8 mouse cellular contexts compared by ENCODE assay signal in genomic region chr4:140957725-140958124, GRCm38 (mm10). TPM values are rescaled to one million over a fixed set of nuclear protein-coding genes. Genes with fewer than 3 reads are reported as not detected.
DNase-seq lines count a peak whose midpoint lies in the region; ATAC-seq lines count a peak whose summit lies in the region.

No protein-coding gene starts in this region.

- no peaks in the 10 kb centered on the region for H3K36me3 ChIP-seq in hindbrain, embryonic 10.5 days

- H3K4me1 ChIP-seq in hindbrain, embryonic 10.5 days (replicated peaks): peaks cover 43% of the 10 kb centered on the region

- peak overlapping the region; percentile 71 for H3K27ac ChIP-seq in hindbrain, embryonic 10.5 days

- ATAC-seq in frontal cortex, adult (ENCODE audit: low TSS enrichment): peak; percentile 26

- peak; percentile 87 for DNase-seq in MN1 (ENCODE audit: low spot score)
- DNase-seq in cerebellum, adult 9-11 months: peak; percentile 76
- peak; percentile 81 for DNase-seq in hindbrain, embryonic 10.5 days (ENCODE audit: low spot score)
- peak; percentile 81 to 86 for DNase-seq in layer of hippocampus, postnatal 14 days (ENCODE audit: low spot score in 2 of 2)
- DNase-seq in lung, postnatal 14 days: peak; percentile 80
- DNase-seq in retina, adult 2 months (ENCODE audit: low read depth, low spot score): peak; percentile 74
- peak; percentile 90 for DNase-seq in thymus, postnatal 25 days

- H3K27me3 ChIP-seq in hindbrain, embryonic 10.5 days (ENCODE audit: insufficient read depth, poor library complexity, severe bottlenecking): peaks cover 13% of the 10 kb centered on the region

- 1% methylated on average over 13 of the region's 13 CpGs for WGBS in hindbrain, embryonic 10.5 days

- H3K9me3 ChIP-seq in hindbrain, embryonic 10.5 days: no peaks in the 10 kb centered on the region

- H3K4me3 ChIP-seq in hindbrain, embryonic 10.5 days: peak overlapping the region; percentile 55

RNA-seq across cellular contexts. Expression of gene Sdhb, which starts 3.3 kb away (rescaled TPM):
- 412 and 491 TPM in 2 replicates for polyA plus RNA-seq in hindbrain, embryonic 10.5 days (2016; fragmentation: Nextera tagmentation; extraction: Ambion mirVana)
- 100 to 1,000 TPM; 190 to 198 TPM for total RNA-seq in layer of hippocampus, postnatal 14 days (2021)

RNA-seq across cellular contexts. Expression of gene Atp13a2, which starts 28.9 kb away (rescaled TPM):
- 54.8 and 82.1 TPM in 2 replicates for polyA plus RNA-seq in hindbrain, embryonic 10.5 days (2016; fragmentation: Nextera tagmentation; extraction: Ambion mirVana)
- total RNA-seq in layer of hippocampus, postnatal 14 days (2021): 100 to 1,000 TPM; 206 to 215 TPM

RNA-seq across cellular contexts. Expression of gene Padi2, which starts 51.6 kb away (rescaled TPM):
- 1.4 and 3.8 TPM in 2 replicates for polyA plus RNA-seq in hindbrain, embryonic 10.5 days (2016; fragmentation: Nextera tagmentation; extraction: Ambion mirVana)
- 10 to 100 TPM; 12.0 to 16.8 TPM for total RNA-seq in layer of hippocampus, postnatal 14 days (2021)

RNA-seq across cellular contexts. Expression of gene Mfap2, which starts 52.5 kb away (rescaled TPM):
- 307 and 334 TPM in 2 replicates for polyA plus RNA-seq in hindbrain, embryonic 10.5 days (2016; fragmentation: Nextera tagmentation; extraction: Ambion mirVana)
- 10 to 100 TPM; 11.3 to 14.1 TPM for total RNA-seq in layer of hippocampus, postnatal 14 days (2021)

Comparison
In these comparisons a context has a peak if more than half of its experiments do, and no peak if none do; other contexts are left out.
1. Peak in every context shown above with its lines: DNase-seq, ATAC-seq, H3K4me3 ChIP-seq and H3K27ac ChIP-seq.